Mouse (Mus musculus) spleen, adult 2 months (tissue): Measurements from ENCODE around the gene Mgst3. TPM values are rescaled to one million over a fixed set of nuclear protein-coding genes. Genes with fewer than 3 reads are reported as not detected.
"Not testable (repeated sequence)": the region's sequence is repeated elsewhere in the genome, so short reads cannot be mapped to it uniquely, and the experiment has no call there.

Experiments
- DNase-seq, 2 experiments: peaks; one replicate each; pipeline versions ENCODE4 v3.0.0 to v3.0.0-alpha.2; 2012 to 2021; ENCODE audit warnings: low spot score in 2 of 2, low read depth in 1 of 2
- H3K27ac ChIP-seq: fragments of 200-500 bp; 2 replicates; pipeline ENCODE4 v1.5.1; 2012; ENCODE audit warnings: low read length, inconsistent platforms; ENCODE audit not compliant: insufficient read depth
- H3K27me3 ChIP-seq: fragments of 200-500 bp; 2 replicates; pipeline ENCODE4 v1.6.1; 2012; ENCODE audit warnings: mild to moderate bottlenecking, moderate library complexity, low read length, inconsistent platforms; ENCODE audit not compliant: control insufficient read depth, insufficient read depth
- H3K36me3 ChIP-seq: fragments of 200-500 bp; 2 replicates; pipeline ENCODE4 v1.6.1; 2012; ENCODE audit warnings: mild to moderate bottlenecking, low read length, inconsistent platforms; ENCODE audit not compliant: control insufficient read depth, insufficient read depth
- H3K4me1 ChIP-seq: fragments of 200-500 bp; 2 replicates; pipeline ENCODE4 v1.6.1; 2011; ENCODE audit warnings: inconsistent platforms; ENCODE audit not compliant: control insufficient read depth, insufficient read depth, insufficient read length
- H3K4me3 ChIP-seq: fragments of 200-500 bp; 2 replicates; pipeline ENCODE4 v1.5.1; 2011; ENCODE audit warnings: mild to moderate bottlenecking, inconsistent platforms; ENCODE audit not compliant: insufficient read depth, insufficient read length; ENCODE audit errors: extremely low read depth
- CTCF ChIP-seq: fragments of 200-500 bp; IDR thresholded peaks from 2 replicates; pipeline ENCODE4 v1.5.1; 2011; ENCODE audit warnings: mild to moderate bottlenecking, inconsistent platforms; ENCODE audit not compliant: insufficient read depth, insufficient read length, insufficient replicate concordance; ENCODE audit errors: extremely low read depth
- POLR2A ChIP-seq: fragments of 200-500 bp; IDR thresholded peaks from 2 replicates; pipeline ENCODE4 v1.6.1; 2011; ENCODE audit warnings: low read depth, low read length, inconsistent platforms
- WGBS: fragments of 180-500 bp; shearing (Covaris S2); methylation state at CpG from one replicate; pipeline ENCODE4 v1.1.7; 2018; 5-methylcytosine and 5-hydroxymethylcytosine counted together
- polyA plus RNA-seq: library from polyadenylated mRNA; depleted of rRNA; stranded (reverse); fragments of >200 nt; gene quantifications from 2 replicates; pipeline ENCODE4 v1.2.3, GENCODE M21; 2012

Gene Mgst3
- polyA plus RNA-seq, 1 experiment: 60.2 TPM

DNA sequence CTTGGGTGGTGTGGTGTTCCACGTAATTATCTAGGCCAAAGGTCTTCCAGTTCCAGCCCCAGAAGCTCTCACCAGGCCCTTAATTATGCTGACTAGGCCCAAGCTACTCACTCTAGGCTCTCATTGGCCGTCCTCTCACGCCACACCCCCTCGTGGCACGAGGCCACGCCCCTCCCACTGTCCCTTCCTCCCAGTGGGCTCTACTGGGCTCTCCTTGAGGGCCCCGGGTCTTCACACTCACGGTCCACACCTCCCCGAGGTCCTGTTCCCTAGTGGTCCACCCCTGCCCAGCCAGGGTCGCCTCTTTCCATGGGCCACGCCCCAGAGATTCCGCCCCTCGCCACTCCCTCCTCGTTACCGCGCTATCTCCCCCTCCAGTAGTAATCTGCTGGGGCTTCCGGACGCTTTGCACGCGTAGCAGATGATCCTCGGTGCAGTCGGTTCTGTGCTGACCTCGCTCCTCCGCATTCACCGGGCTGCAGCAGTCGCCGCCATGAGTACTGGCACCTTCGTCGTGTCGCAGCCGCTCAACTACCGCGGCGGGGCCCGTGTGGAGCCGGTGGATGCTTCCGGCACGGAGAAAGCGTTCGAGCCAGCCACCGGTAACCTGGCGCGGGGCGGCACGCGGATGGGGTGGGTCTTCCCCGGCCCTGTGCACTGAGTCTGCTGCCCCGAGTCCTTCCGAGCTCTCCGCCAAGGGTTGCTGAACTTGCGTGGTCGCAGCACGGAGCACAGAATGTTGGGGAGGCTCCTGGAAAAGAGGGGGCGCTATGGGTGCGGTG is 43.6 kb downstream of the Mgst3 start, which contains the start of gene Aldh9a1:
Aldh9a1 (plus strand) TSS at position 177 of the 782 bp plus-strand sequence.
- peak; percentile 59 to 74 for DNase-seq
- TF ChIP-seq POLR2A (peak; percentile 41), CTCF (no peak)
- Histone ChIP-seq H3K4me1 (no peaks in the 10 kb centered on the region; the same call in 1 of the 2 replicates), H3K36me3 (peaks cover 13% of the 10 kb centered on the region), H3K27me3 (no peaks in the 10 kb centered on the region), H3K4me3 (peak within 1 kb of the TSS; percentile 87), H3K27ac (peak within 1 kb of the TSS; percentile 94)
- under 1% methylated on average over 55 of the region's 55 CpGs for WGBS

DNA sequence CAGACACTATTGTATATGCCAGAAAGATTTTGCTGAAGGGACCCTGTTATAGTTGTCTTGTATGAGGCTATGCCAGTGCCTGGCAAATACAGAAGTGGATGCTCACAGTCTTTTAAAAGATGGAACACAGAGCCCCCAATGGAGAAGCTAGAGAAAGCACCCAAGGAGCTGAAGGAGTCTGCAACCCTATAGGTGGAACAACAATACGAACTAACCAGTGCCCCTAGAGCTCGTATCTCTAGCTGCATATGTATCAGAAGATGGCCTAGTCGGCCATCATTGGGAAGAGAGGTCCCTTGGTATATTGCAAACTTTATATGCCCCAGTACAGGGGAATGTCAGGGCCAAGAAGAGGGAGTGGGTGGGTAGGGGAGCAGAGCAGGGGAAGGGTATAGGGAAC is 44.4 kb downstream of the Mgst3 start:
- DNase-seq, H3K27me3 ChIP-seq, H3K36me3 ChIP-seq, H3K4me3 ChIP-seq, H3K27ac ChIP-seq, H3K4me1 ChIP-seq: not testable (repeated sequence)
- 55% methylated on average over 3 of the region's 3 CpGs for WGBS

DNA sequence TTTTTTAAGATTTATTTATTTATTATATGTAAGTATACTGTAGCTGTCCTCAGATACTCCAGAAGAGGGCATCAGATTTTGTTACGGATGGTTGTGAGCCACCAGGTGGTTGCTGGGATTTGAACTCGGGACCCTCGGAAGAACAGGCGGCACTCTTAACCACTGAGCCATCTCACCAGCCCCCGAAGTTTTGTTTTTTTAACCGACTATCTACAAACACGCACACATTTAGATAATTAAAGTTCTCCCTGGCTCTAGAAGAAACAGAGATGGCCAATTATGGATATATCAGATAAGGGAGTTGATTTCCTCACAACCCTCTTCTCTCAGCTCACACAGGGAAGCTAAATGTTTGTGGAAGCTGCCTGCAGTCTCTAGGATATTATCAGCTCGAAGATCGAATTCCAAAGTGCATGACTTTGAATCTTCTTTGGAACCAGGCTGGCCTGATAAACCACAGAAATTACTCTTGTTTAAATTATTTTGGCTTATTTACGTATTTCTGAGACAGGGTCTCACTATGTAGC is 47.6 kb downstream of the Mgst3 start:
- 92% methylated on average over 10 of the region's 10 CpGs for WGBS
- not testable (repeated sequence) for H3K4me1 ChIP-seq, H3K4me3 ChIP-seq, DNase-seq, H3K36me3 ChIP-seq, H3K27ac ChIP-seq, H3K27me3 ChIP-seq

DNA sequence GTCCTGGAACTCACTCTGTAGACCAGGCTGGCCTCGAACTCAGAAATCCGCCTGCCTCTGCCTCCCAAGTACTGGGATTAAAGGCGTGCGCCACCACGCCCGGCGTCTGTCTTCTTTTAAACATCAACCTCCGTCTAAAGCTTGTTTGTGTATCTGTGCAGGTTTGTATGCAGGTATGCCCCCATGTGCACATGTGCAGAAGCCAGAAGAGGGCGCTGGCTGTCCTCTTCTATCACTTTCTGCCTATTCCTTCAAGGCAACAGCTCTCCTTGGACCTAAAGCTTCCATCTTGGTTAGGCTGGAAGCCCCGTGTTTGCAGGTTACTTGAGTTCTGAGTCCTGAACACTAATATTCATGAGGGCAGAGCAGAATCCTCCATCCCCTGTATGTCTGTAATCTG is 50.8 kb downstream of the Mgst3 start:
- no peak for DNase-seq
- Histone ChIP-seq H3K36me3 (no peaks in the 10 kb centered on the region), H3K27ac (no peak overlapping the region), H3K27me3 (no peaks in the 10 kb centered on the region), H3K4me1 (peaks cover 4% of the 10 kb centered on the region; the same call in 1 of the 2 replicates), H3K4me3 (no peak overlapping the region)
- no peak for TF ChIP-seq CTCF
- TF ChIP-seq POLR2A: no peak
- 93% methylated on average over 10 of the region's 10 CpGs for WGBS

DNA sequence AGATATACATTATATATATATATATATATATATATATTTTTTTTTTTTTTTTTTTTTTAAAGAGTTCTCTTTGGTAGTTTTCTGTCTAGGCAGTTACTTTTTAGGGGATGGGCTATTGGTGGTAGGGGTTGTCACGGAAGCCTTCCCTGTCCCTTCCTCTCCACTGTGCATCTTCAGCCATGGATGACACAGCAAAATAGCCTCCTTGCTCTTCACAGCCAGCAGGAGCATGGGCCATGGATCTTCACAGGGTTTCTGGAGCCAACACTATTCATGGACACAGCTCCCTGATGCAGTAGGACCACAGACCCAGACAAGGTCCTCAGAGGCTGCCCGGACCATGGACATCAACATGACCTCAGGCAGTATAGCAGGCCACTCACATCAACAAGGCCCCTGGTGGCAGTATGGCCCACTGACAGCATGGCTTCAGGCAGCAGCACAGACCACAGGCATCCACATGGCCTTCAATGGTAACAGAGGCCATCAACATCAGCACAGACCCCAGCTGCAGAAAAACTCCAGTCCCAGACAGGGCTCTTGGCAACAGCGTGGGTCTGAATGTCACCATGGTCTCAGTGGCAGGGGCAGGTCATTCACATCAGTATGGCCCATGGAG is 52.6 kb downstream of the Mgst3 start:
- no peaks in the 10 kb centered on the region for H3K36me3 ChIP-seq
- no peak overlapping the region for H3K27ac ChIP-seq
- H3K27me3 ChIP-seq: no peaks in the 10 kb centered on the region
- no peak for DNase-seq
- peaks cover 11% of the 10 kb centered on the region; the same call in 1 of the 2 replicates for H3K4me1 ChIP-seq
- H3K4me3 ChIP-seq: no peak overlapping the region
- 85% methylated on average over 3 of the region's 3 CpGs for WGBS
- TF ChIP-seq POLR2A (no peak), CTCF (no peak)

DNA sequence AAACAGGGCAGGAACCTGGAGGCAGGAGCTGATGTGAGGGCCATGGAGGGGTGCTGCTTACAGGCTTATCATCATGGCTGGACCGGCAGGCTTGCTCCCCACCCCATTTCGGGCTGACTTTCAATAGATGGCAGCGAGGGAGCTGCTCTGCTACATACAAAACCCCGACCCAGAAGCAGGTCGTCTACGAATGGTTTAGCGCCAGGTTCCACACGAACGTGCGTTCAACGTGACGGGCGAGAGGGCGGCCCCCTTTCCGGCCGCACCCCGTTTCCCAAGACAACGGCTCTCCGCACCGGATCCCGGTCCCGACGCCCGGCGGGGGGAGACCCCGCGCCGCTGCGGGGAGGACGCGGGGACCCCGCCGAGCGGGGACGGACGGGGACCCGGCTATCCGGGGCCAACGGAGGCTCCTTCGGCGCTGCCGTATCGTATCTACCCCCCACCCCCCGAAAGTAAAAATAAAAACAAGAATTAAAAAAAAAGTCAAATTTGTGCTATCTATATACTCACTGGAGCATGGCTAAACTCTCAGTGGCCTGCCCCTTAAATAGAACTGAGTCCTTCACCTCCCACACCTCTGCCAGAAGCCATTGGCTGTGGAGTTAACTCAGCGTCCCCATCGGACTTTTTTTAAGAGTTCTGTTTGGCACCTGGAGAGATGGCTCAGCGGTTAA is 53.4 kb downstream of the Mgst3 start:
- H3K4me1 ChIP-seq: peaks cover 11% of the 10 kb centered on the region; the same call in 1 of the 2 replicates
- WGBS: 2% methylated on average over 47 of the region's 47 CpGs
- no peak for TF ChIP-seq CTCF
- TF ChIP-seq POLR2A: no peak
- no peaks in the 10 kb centered on the region for H3K27me3 ChIP-seq
- DNase-seq: no peak
- peak overlapping the region; percentile 39 for H3K4me3 ChIP-seq
- H3K27ac ChIP-seq: no peak overlapping the region
- H3K36me3 ChIP-seq: no peaks in the 10 kb centered on the region
